Comparison of ENCODE assay signal across 27 mouse cellular contexts in genomic region chr13:10867864-10868263, GRCm38 (mm10).
DNase-seq lines count a peak whose midpoint lies in the region; ATAC-seq and TF ChIP-seq lines count a peak whose summit lies in the region.
"Had no signal": no experiment of that assay in that cellular context is flagged by ENCODE, and none has a peak within 500 bp of the region (broad histone marks: within the 10 kb centered on the region; RNA-seq: fewer than 3 reads in every experiment).

No protein-coding gene starts in this region.

- no peak for ATAC-seq in midbrain, embryonic 14.5 days (ENCODE audit: low FRiP score, low TSS enrichment)
- no peak for ATAC-seq in midbrain, embryonic 11.5 days (ENCODE audit: low FRiP score)
- ATAC-seq in kidney, embryonic 14.5 days (ENCODE audit: low FRiP score, low TSS enrichment) = no peak
- ATAC-seq: activated CD4-positive, CD25-positive, alpha-beta regulatory T cell, adult 4 months; forebrain, embryonic 15.5 days; intestine, embryonic 15.5 days; midbrain, embryonic 15.5 days had no signal

- TF ChIP-seq POLR2A in olfactory bulb, adult 2 months (IDR thresholded peaks at IDR 0.05; ENCODE audit: insufficient read depth, low read depth, low read length) = no peak

- H3K9ac ChIP-seq in midbrain, embryonic 14.5 days (replicated peaks; ENCODE audit: low read length) = no peak overlapping the region
- no peak overlapping the region for H3K9ac ChIP-seq in midbrain, embryonic 11.5 days (ENCODE audit: low read length)
- H3K9ac ChIP-seq in kidney, embryonic 14.5 days (ENCODE audit: low read depth, low read length) = no peak overlapping the region
- H3K9ac ChIP-seq: embryonic facial prominence, embryonic 13.5 days; forebrain, embryonic 15.5 days; heart, embryonic 15.5 days; hindbrain, embryonic 15.5 days; intestine, embryonic 15.5 days; limb, embryonic 15.5 days; midbrain, embryonic 15.5 days; neural tube, embryonic 15.5 days; stomach, embryonic 15.5 days had no signal

- H3K4me2 ChIP-seq in midbrain, embryonic 14.5 days (ENCODE audit: low read length) = no peak overlapping the region
- H3K4me2 ChIP-seq in midbrain, embryonic 11.5 days = no peak overlapping the region
- no peak overlapping the region for H3K4me2 ChIP-seq in kidney, embryonic 14.5 days (replicated peaks; ENCODE audit: low read depth, low read length)
- H3K4me2 ChIP-seq: embryonic facial prominence, embryonic 13.5 days; forebrain, embryonic 15.5 days; heart, embryonic 15.5 days; hindbrain, embryonic 15.5 days; intestine, embryonic 15.5 days; limb, embryonic 15.5 days; midbrain, embryonic 15.5 days; neural tube, embryonic 15.5 days; stomach, embryonic 15.5 days had no signal

- H3K36me3 ChIP-seq in midbrain, embryonic 14.5 days (ENCODE audit: control insufficient read depth, insufficient read depth, low read length) = no peaks in the 10 kb centered on the region
- no peaks in the 10 kb centered on the region for H3K36me3 ChIP-seq in midbrain, embryonic 11.5 days (ENCODE audit: control insufficient read depth, insufficient read depth, low read length)
- H3K36me3 ChIP-seq in kidney, embryonic 14.5 days (ENCODE audit: control insufficient read depth, insufficient read depth, low read length) = no peaks in the 10 kb centered on the region
- H3K36me3 ChIP-seq: embryonic facial prominence, embryonic 13.5 days; forebrain, embryonic 15.5 days; heart, embryonic 15.5 days; hindbrain, embryonic 15.5 days; intestine, embryonic 15.5 days; limb, embryonic 15.5 days; midbrain, embryonic 15.5 days; neural tube, embryonic 15.5 days; stomach, embryonic 15.5 days had no signal

- H3K4me3 ChIP-seq in midbrain, embryonic 14.5 days (replicated peaks; ENCODE audit: low read depth, low read length) = no peak overlapping the region
- no peak overlapping the region for H3K4me3 ChIP-seq in midbrain, embryonic 11.5 days (ENCODE audit: low read depth, low read length)
- H3K4me3 ChIP-seq in olfactory bulb, adult 2 months (ENCODE audit: insufficient read depth, low read depth, low read length) = no peak overlapping the region
- H3K4me3 ChIP-seq in kidney, embryonic 14.5 days (ENCODE audit: low read length) = no peak overlapping the region
- H3K4me3 ChIP-seq: embryonic facial prominence, embryonic 13.5 days; forebrain, embryonic 15.5 days; heart, embryonic 15.5 days; hindbrain, embryonic 15.5 days; intestine, embryonic 15.5 days; limb, embryonic 15.5 days; midbrain, embryonic 15.5 days; neural tube, embryonic 15.5 days; stomach, embryonic 15.5 days had no signal

- H3K27ac ChIP-seq in midbrain, embryonic 14.5 days (replicated peaks; ENCODE audit: low read depth, low read length) = no peak overlapping the region
- H3K27ac ChIP-seq in midbrain, embryonic 11.5 days (ENCODE audit: low read depth, low read length) = no peak overlapping the region
- peak overlapping the region; percentile 36; the same call in 1 of the 2 replicates for H3K27ac ChIP-seq in olfactory bulb, adult 2 months (ENCODE audit: insufficient read depth, low read depth, low read length)
- H3K27ac ChIP-seq in kidney, embryonic 14.5 days (ENCODE audit: low read depth, low read length) = no peak overlapping the region
- H3K27ac ChIP-seq: embryonic facial prominence, embryonic 13.5 days; forebrain, embryonic 15.5 days; heart, embryonic 15.5 days; hindbrain, embryonic 15.5 days; intestine, embryonic 15.5 days; limb, embryonic 15.5 days; midbrain, embryonic 15.5 days; neural tube, embryonic 15.5 days; stomach, embryonic 15.5 days had no signal

- no peaks in the 10 kb centered on the region for H3K9me3 ChIP-seq in midbrain, embryonic 14.5 days (ENCODE audit: control insufficient read depth, low read length)
- H3K9me3 ChIP-seq in midbrain, embryonic 11.5 days (ENCODE audit: control insufficient read depth, low read length) = no peaks in the 10 kb centered on the region
- H3K9me3 ChIP-seq in kidney, embryonic 14.5 days (ENCODE audit: control insufficient read depth, low read length) = no peaks in the 10 kb centered on the region
- H3K9me3 ChIP-seq: embryonic facial prominence, embryonic 13.5 days; forebrain, embryonic 15.5 days; heart, embryonic 15.5 days; hindbrain, embryonic 15.5 days; intestine, embryonic 15.5 days; limb, embryonic 15.5 days; midbrain, embryonic 15.5 days; neural tube, embryonic 15.5 days; stomach, embryonic 15.5 days had no signal

- peak; percentile 11 to 16 for DNase-seq in frontal cortex, postnatal 36 days (ENCODE audit: low spot score in 2 of 2)
- DNase-seq in frontal cortex, postnatal 14 days (ENCODE audit: low spot score in 2 of 2) = no peak
- peak; percentile 12 for DNase-seq in midbrain, embryonic 14.5 days
- DNase-seq in midbrain, embryonic 11.5 days (ENCODE audit: low spot score, missing footprints) = no peak
- DNase-seq in Muller cell, postnatal 12 days (ENCODE audit: inconsistent ontology term) = peak; percentile 88
- no peak for DNase-seq in thymus, postnatal 4 days
- DNase-seq: adrenal gland, postnatal 10 days; cerebellum, adult 11 months; cerebellum, postnatal 10 days; gastrocnemius, postnatal 36 days; heart, postnatal 4 days; kidney, adult 9 months; kidney, postnatal 36 days; lung, postnatal 10 days; thymus, adult 2 months had no signal

- 68% methylated on average over 2 of the region's 2 CpGs for WGBS in midbrain, embryonic 14.5 days
- WGBS in midbrain, embryonic 11.5 days = 78% methylated on average over 2 of the region's 2 CpGs
- 15% methylated on average over 2 of the region's 2 CpGs for WGBS in olfactory bulb, adult 2 months
- WGBS in kidney, embryonic 14.5 days = 43% methylated on average over 2 of the region's 2 CpGs

- no peaks in the 10 kb centered on the region for H3K4me1 ChIP-seq in midbrain, embryonic 14.5 days (ENCODE audit: control insufficient read depth, insufficient read depth, low read length)
- no peaks in the 10 kb centered on the region for H3K4me1 ChIP-seq in midbrain, embryonic 11.5 days (ENCODE audit: control insufficient read depth, insufficient read depth, low read length)
- H3K4me1 ChIP-seq in olfactory bulb, adult 2 months (ENCODE audit: control insufficient read depth, insufficient read depth, low read length) = peaks cover 2% of the 10 kb centered on the region; the same call in 1 of the 2 replicates
- H3K4me1 ChIP-seq in kidney, embryonic 14.5 days (ENCODE audit: control insufficient read depth, insufficient read depth, low read length) = no peaks in the 10 kb centered on the region
- H3K4me1 ChIP-seq: embryonic facial prominence, embryonic 13.5 days; forebrain, embryonic 15.5 days; heart, embryonic 15.5 days; hindbrain, embryonic 15.5 days; intestine, embryonic 15.5 days; limb, embryonic 15.5 days; midbrain, embryonic 15.5 days; neural tube, embryonic 15.5 days; stomach, embryonic 15.5 days had no signal

- no peak for TF ChIP-seq CTCF in olfactory bulb, adult 2 months (IDR thresholded peaks at IDR 0.05; ENCODE audit: insufficient read depth, low read depth, low read length)

- H3K27me3 ChIP-seq in midbrain, embryonic 14.5 days (ENCODE audit: control insufficient read depth, insufficient read depth, low read length) = no peaks in the 10 kb centered on the region
- no peaks in the 10 kb centered on the region for H3K27me3 ChIP-seq in midbrain, embryonic 11.5 days (ENCODE audit: control insufficient read depth, insufficient read depth, low read length)
- no peaks in the 10 kb centered on the region for H3K27me3 ChIP-seq in kidney, embryonic 14.5 days (ENCODE audit: control insufficient read depth, insufficient read depth, low read length)
- H3K27me3 ChIP-seq: embryonic facial prominence, embryonic 13.5 days; forebrain, embryonic 15.5 days; heart, embryonic 15.5 days; hindbrain, embryonic 15.5 days; intestine, embryonic 15.5 days; limb, embryonic 15.5 days; midbrain, embryonic 15.5 days; neural tube, embryonic 15.5 days; stomach, embryonic 15.5 days had no signal

Comparison
In these comparisons a context has a peak if more than half of its experiments do, and no peak if none do; other contexts are left out.
1. DNase-seq: peak in frontal cortex, postnatal 36 days (2 of 2), midbrain, embryonic 14.5 days (single experiment) and Muller cell, postnatal 12 days (single experiment); none in frontal cortex, postnatal 14 days (0 of 2), midbrain, embryonic 11.5 days (single experiment) and thymus, postnatal 4 days (single experiment).